Mouse (Mus musculus) ovary, adult 18-20 months (tissue): ENCODE measurements around the gene Camk2d.

Experiments
- DNase-seq: peaks from one replicate; pipeline ENCODE4 v3.0.0; 2022; ENCODE audit warnings: low spot score, mixed read lengths

The Camk2d gene

GRCm38 (mm10) chr3:126746148-126746803 lies 150.2 kb downstream of the Camk2d start:
- no peak for DNase-seq

GRCm38 (mm10) chr3:126747628-126748027 lies 151.5 kb downstream of the Camk2d start:
- no peak for DNase-seq

GRCm38 (mm10) chr3:126751377-126752098 lies 155.4 kb downstream of the Camk2d start:
- no peak for DNase-seq

- DNase-seq, result no peak
These were observed 156.9 kb downstream of the Camk2d start for GRCm38 (mm10) chr3:126752978-126753377.

GRCm38 (mm10) chr3:126758398-126758797 lies 162.3 kb downstream of the Camk2d start:
- DNase-seq, result no peak

GRCm38 (mm10) chr3:126760608-126761007 lies 164.5 kb downstream of the Camk2d start:
- DNase-seq, result no peak

- no peak for DNase-seq
These were observed 168.6 kb downstream of the Camk2d start for GRCm38 (mm10) chr3:126764745-126765144.

- no peak for DNase-seq
These were observed 174.0 kb downstream of the Camk2d start for GRCm38 (mm10) chr3:126770056-126770455.

GRCm38 (mm10) chr3:126771032-126771431 lies 174.9 kb downstream of the Camk2d start:
- no peak for DNase-seq

GRCm38 (mm10) chr3:126771541-126771940 lies 175.4 kb downstream of the Camk2d start:
- peak; percentile 59 for DNase-seq

GRCm38 (mm10) chr3:126776001-126776400 lies 179.9 kb downstream of the Camk2d start:
- DNase-seq, result no peak

GRCm38 (mm10) chr3:126777101-126777500 lies 181.0 kb downstream of the Camk2d start:
- DNase-seq, result no peak

- no peak for DNase-seq
These were observed 181.8 kb downstream of the Camk2d start for GRCm38 (mm10) chr3:126777879-126778278.

GRCm38 (mm10) chr3:126780014-126780615 lies 184.0 kb downstream of the Camk2d start:
- DNase-seq, result no peak

- no peak for DNase-seq
These were observed 197.2 kb downstream of the Camk2d start for GRCm38 (mm10) chr3:126793035-126793964.

GRCm38 (mm10) chr3:126795904-126796303 lies 199.8 kb downstream of the Camk2d start:
- no peak for DNase-seq

GRCm38 (mm10) chr3:126797025-126797424 lies 200.9 kb downstream of the Camk2d start:
- no peak for DNase-seq

GRCm38 (mm10) chr3:126797810-126798209 lies 201.7 kb downstream of the Camk2d start:
- DNase-seq, result no peak

- no peak for DNase-seq
These were observed 206.9 kb downstream of the Camk2d start for GRCm38 (mm10) chr3:126802988-126803387.

GRCm38 (mm10) chr3:126804968-126805367 lies 208.9 kb downstream of the Camk2d start:
- no peak for DNase-seq

- DNase-seq, result no peak
These were observed 210.0 kb downstream of the Camk2d start for GRCm38 (mm10) chr3:126806145-126806544.

GRCm38 (mm10) chr3:126809915-126810314 lies 213.8 kb downstream of the Camk2d start:
- DNase-seq, result no peak
